In genomic region chr16:93918679-93919060, GRCm38 (mm10) we compare ENCODE assay signal across 9 mouse cellular contexts. TPM values are rescaled to one million over a fixed set of nuclear protein-coding genes. Genes with fewer than 3 reads are reported as not detected.
DNase-seq lines count a peak whose midpoint lies in the region; ATAC-seq and TF ChIP-seq lines count a peak whose summit lies in the region.
"Had no signal": no experiment of that assay in that cellular context is flagged by ENCODE, and none has a peak within 500 bp of the region (broad histone marks: within the 10 kb centered on the region; RNA-seq: fewer than 3 reads in every experiment).

No protein-coding gene starts in this region.

- H3K9ac ChIP-seq in intestine, embryonic 14.5 days (ENCODE audit: low read length), result no peak overlapping the region
- H3K9ac ChIP-seq in intestine, embryonic 16.5 days (ENCODE audit: low read depth, low read length), result no peak overlapping the region
- no peak overlapping the region for H3K9ac ChIP-seq in forebrain, embryonic 16.5 days (replicated peaks; ENCODE audit: low read depth, low read length)
- H3K9ac ChIP-seq in midbrain, embryonic 12.5 days (replicated peaks), result no peak overlapping the region

- WGBS in intestine, embryonic 14.5 days, result 61% methylated on average over 8 of the region's 8 CpGs
- 62% methylated on average over 8 of the region's 8 CpGs for WGBS in intestine, embryonic 16.5 days
- WGBS in forebrain, embryonic 16.5 days, result 66% methylated on average over 8 of the region's 8 CpGs
- WGBS in midbrain, embryonic 12.5 days, result 70% methylated on average over 8 of the region's 8 CpGs

- no peak overlapping the region for H3K4me3 ChIP-seq in intestine, embryonic 14.5 days (ENCODE audit: low read depth, low read length)
- no peak overlapping the region for H3K4me3 ChIP-seq in intestine, embryonic 16.5 days (ENCODE audit: low read length)
- H3K4me3 ChIP-seq in forebrain, embryonic 16.5 days (replicated peaks; ENCODE audit: low read length), result no peak overlapping the region
- peak overlapping the region; percentile 23 for H3K4me3 ChIP-seq in midbrain, embryonic 12.5 days
- no peak overlapping the region for H3K4me3 ChIP-seq in gastrocnemius, adult 2 months
- H3K4me3 ChIP-seq: left cerebral cortex, adult 2 months had no signal

- H3K9me3 ChIP-seq in intestine, embryonic 14.5 days (ENCODE audit: control insufficient read depth, low read length), result no peaks in the 10 kb centered on the region
- H3K9me3 ChIP-seq in intestine, embryonic 16.5 days (ENCODE audit: control insufficient read depth, low read length), result no peaks in the 10 kb centered on the region
- H3K9me3 ChIP-seq in forebrain, embryonic 16.5 days (ENCODE audit: control insufficient read depth, low read length), result no peaks in the 10 kb centered on the region
- H3K9me3 ChIP-seq in midbrain, embryonic 12.5 days, result no peaks in the 10 kb centered on the region

- no peaks in the 10 kb centered on the region for H3K36me3 ChIP-seq in intestine, embryonic 14.5 days (ENCODE audit: control insufficient read depth, insufficient read depth, low read length)
- H3K36me3 ChIP-seq in intestine, embryonic 16.5 days (ENCODE audit: control insufficient read depth, insufficient read depth, low read length), result no peaks in the 10 kb centered on the region
- H3K36me3 ChIP-seq in forebrain, embryonic 16.5 days (ENCODE audit: control insufficient read depth, insufficient read depth), result no peaks in the 10 kb centered on the region
- no peaks in the 10 kb centered on the region for H3K36me3 ChIP-seq in midbrain, embryonic 12.5 days

- DNase-seq in intestine, embryonic 14.5 days (ENCODE audit: low spot score), result peak; percentile 62
- peak; percentile 57 for DNase-seq in MN1 (ENCODE audit: low spot score)
- no peak for DNase-seq in right cerebral cortex, postnatal 25 days
- no peak for DNase-seq in spleen, postnatal 10 days (ENCODE audit: low spot score in 2 of 2)
- DNase-seq in gastrocnemius, adult 2 months, result no peak

- 0 out of 2 replicates have a peak, but pooled peaks cover 3% of the 10 kb centered on the region for H3K4me1 ChIP-seq in intestine, embryonic 14.5 days (replicated peaks; ENCODE audit: control insufficient read depth, insufficient read depth, low read length)
- no peaks in the 10 kb centered on the region for H3K4me1 ChIP-seq in intestine, embryonic 16.5 days (ENCODE audit: control insufficient read depth, insufficient read depth, low read length)
- H3K4me1 ChIP-seq in forebrain, embryonic 16.5 days (replicated peaks; ENCODE audit: control insufficient read depth, insufficient read depth, low read length), result no peaks in the 10 kb centered on the region
- H3K4me1 ChIP-seq in midbrain, embryonic 12.5 days, result peaks cover 3% of the 10 kb centered on the region; the same call in 1 of the 2 replicates

- H3K4me2 ChIP-seq in intestine, embryonic 14.5 days (ENCODE audit: low read length), result peak overlapping the region; percentile 33; the same call in 1 of the 2 replicates
- H3K4me2 ChIP-seq in intestine, embryonic 16.5 days (ENCODE audit: low read depth, low read length), result no peak overlapping the region
- peak overlapping the region; percentile 12; the same call in 1 of the 2 replicates for H3K4me2 ChIP-seq in forebrain, embryonic 16.5 days (ENCODE audit: low read length)
- H3K4me2 ChIP-seq in midbrain, embryonic 12.5 days (replicated peaks), result peak overlapping the region; percentile 48

- no peak for TF ChIP-seq CTCF in gastrocnemius, adult 2 months (IDR thresholded peaks at IDR 0.05)

- H3K27ac ChIP-seq in intestine, embryonic 14.5 days (ENCODE audit: low read depth), result no peak overlapping the region
- H3K27ac ChIP-seq in intestine, embryonic 16.5 days (ENCODE audit: low read length), result no peak overlapping the region
- H3K27ac ChIP-seq in forebrain, embryonic 16.5 days (ENCODE audit: low read length), result no peak overlapping the region
- H3K27ac ChIP-seq in midbrain, embryonic 12.5 days (replicated peaks), result no peak overlapping the region
- no peak overlapping the region for H3K27ac ChIP-seq in gastrocnemius, adult 2 months
- H3K27ac ChIP-seq: left cerebral cortex, adult 2 months had no signal

- H3K27me3 ChIP-seq in intestine, embryonic 14.5 days (replicated peaks; ENCODE audit: control insufficient read depth, insufficient read depth, low read length), result no peaks in the 10 kb centered on the region
- H3K27me3 ChIP-seq in intestine, embryonic 16.5 days (replicated peaks; ENCODE audit: control insufficient read depth, insufficient read depth, low read length), result no peaks in the 10 kb centered on the region
- H3K27me3 ChIP-seq in forebrain, embryonic 16.5 days (replicated peaks; ENCODE audit: control insufficient read depth, insufficient read depth, low read length), result no peaks in the 10 kb centered on the region
- 0 out of 2 replicates have a peak, but pooled peaks cover 9% of the 10 kb centered on the region for H3K27me3 ChIP-seq in midbrain, embryonic 12.5 days

- intact Hi-C loops in gastrocnemius, adult 2 months (cut with DNase I), result loop anchor here (2.0 kb wide), 1 partner anchor 58 kb away; no protein-coding TSS in a partner anchor

- ATAC-seq in intestine, embryonic 14.5 days (replicated peaks; ENCODE audit: low FRiP score, low TSS enrichment, low read depth), result no peak
- no peak for ATAC-seq in intestine, embryonic 16.5 days
- no peak for ATAC-seq in forebrain, embryonic 16.5 days
- no peak for ATAC-seq in midbrain, embryonic 12.5 days (ENCODE audit: low FRiP score, low read depth)

RNA-seq across cellular contexts. Expression of gene Chaf1b, which starts 35.0 kb away (rescaled TPM):
- 81.4 and 88.8 TPM in 2 replicates for polyA plus RNA-seq in intestine, embryonic 14.5 days (2014; fragmentation: Nextera tagmentation; extraction: Ambion mirVana)
- 45.1 and 53.5 TPM in 2 replicates for polyA plus RNA-seq in intestine, embryonic 16.5 days (2015; fragmentation: Nextera tagmentation; extraction: Ambion mirVana)
- 36.0 and 40.4 TPM in 2 replicates for polyA plus RNA-seq in forebrain, embryonic 16.5 days (2015; fragmentation: Nextera tagmentation; extraction: Ambion mirVana)
- 70.1 and 71.6 TPM in 2 replicates for polyA plus RNA-seq in midbrain, embryonic 12.5 days (2016; fragmentation: Nextera tagmentation; extraction: Ambion mirVana)
- total RNA-seq in gastrocnemius, adult 2 months (2021), result under 1 TPM; 0.20 to 0.25 TPM

Comparison
In these comparisons a context has a peak if more than half of its experiments do, and no peak if none do; other contexts are left out.
1. DNase-seq: peak in intestine, embryonic 14.5 days (single experiment) and MN1 (single experiment); none in right cerebral cortex, postnatal 25 days (single experiment), spleen, postnatal 10 days (0 of 2) and gastrocnemius, adult 2 months (single experiment).